Mouse (Mus musculus) thymus, adult 2 months (tissue): ENCODE results near the gene Olfr281.

Source experiments
- CTCF ChIP-seq: fragments of 200-500 bp; IDR thresholded peaks from 2 replicates; pipeline ENCODE4 v1.5.1; 2012; ENCODE audit warnings: mild to moderate bottlenecking, control low read depth, low read length, moderate library complexity, borderline replicate concordance; ENCODE audit not compliant: control insufficient read depth, poor library complexity, insufficient read depth; ENCODE audit errors: extremely low read depth
- POLR2A ChIP-seq: fragments of 200-500 bp; IDR thresholded peaks from 2 replicates; pipeline ENCODE4 v1.6.1; 2012; ENCODE audit warnings: mild to moderate bottlenecking, low read length, control low read depth, moderate library complexity; ENCODE audit not compliant: control insufficient read depth, poor library complexity, insufficient read depth; ENCODE audit errors: extremely low read depth

- TF ChIP-seq POLR2A (no peak), CTCF (no peak)
Observed at GRCm38 (mm10) chr15:98491332-98491731, 38.9 kb downstream of the Olfr281 start.
